Mouse (Mus musculus): ENCODE results near the gene Slc27a4. TPM values are rescaled to one million over a fixed set of nuclear protein-coding genes. Genes with fewer than 3 reads are reported as not detected.

Gene Slc27a4
- polyA plus RNA-seq, 1 experiment = 49.7 TPM

GRCm38 (mm10) chr2:29846061-29846853, 43.8 kb downstream of the Slc27a4 start:
- 33% methylated on average over 47 of the region's 47 CpGs for WGBS
- H3K27ac ChIP-seq (ENCODE audit: insufficient read depth, low read depth, low read length) = no peak overlapping the region
- peak; percentile 43 for DNase-seq
- H3K27me3 ChIP-seq (replicated peaks; ENCODE audit: control insufficient read depth, insufficient read depth, low read length) = no peaks in the 10 kb centered on the region
- H3K36me3 ChIP-seq (ENCODE audit: control insufficient read depth, insufficient read depth, low read length) = peaks cover 2% of the 10 kb centered on the region; the same call in 1 of the 2 replicates
- H3K4me1 ChIP-seq (ENCODE audit: control insufficient read depth, insufficient read depth, low read length) = no peaks in the 10 kb centered on the region
- H3K4me3 ChIP-seq (ENCODE audit: insufficient read depth, low read depth, low read length) = no peak overlapping the region
- TF ChIP-seq POLR2A (IDR thresholded peaks at IDR 0.05; ENCODE audit: low read depth, low read length) (no peak), CTCF (conservative IDR thresholded peaks at IDR 0.05; ENCODE audit: insufficient read depth, insufficient read length, low read depth, low read length) (no peak)

GRCm38 (mm10) chr2:29846911-29847310, 44.5 kb downstream of the Slc27a4 start:
- Histone ChIP-seq H3K27ac (ENCODE audit: insufficient read depth, low read depth, low read length) (no peak overlapping the region), H3K4me3 (ENCODE audit: insufficient read depth, low read depth, low read length) (no peak overlapping the region), H3K27me3 (replicated peaks; ENCODE audit: control insufficient read depth, insufficient read depth, low read length) (no peaks in the 10 kb centered on the region), H3K36me3 (ENCODE audit: control insufficient read depth, insufficient read depth, low read length) (peaks cover 2% of the 10 kb centered on the region; the same call in 1 of the 2 replicates), H3K4me1 (ENCODE audit: control insufficient read depth, insufficient read depth, low read length) (no peaks in the 10 kb centered on the region)
- DNase-seq = no peak
- WGBS = 60% methylated on average over 3 of the region's 3 CpGs
- TF ChIP-seq CTCF (conservative IDR thresholded peaks at IDR 0.05; ENCODE audit: insufficient read depth, insufficient read length, low read depth, low read length) = no peak
- TF ChIP-seq POLR2A (IDR thresholded peaks at IDR 0.05; ENCODE audit: low read depth, low read length) = no peak

GRCm38 (mm10) chr2:29849041-29849440, 46.6 kb downstream of the Slc27a4 start:
- DNase-seq = no peak
- Histone ChIP-seq H3K4me1 (ENCODE audit: control insufficient read depth, insufficient read depth, low read length) (no peaks in the 10 kb centered on the region), H3K27ac (ENCODE audit: insufficient read depth, low read depth, low read length) (no peak overlapping the region), H3K27me3 (replicated peaks; ENCODE audit: control insufficient read depth, insufficient read depth, low read length) (no peaks in the 10 kb centered on the region), H3K4me3 (ENCODE audit: insufficient read depth, low read depth, low read length) (no peak overlapping the region), H3K36me3 (ENCODE audit: control insufficient read depth, insufficient read depth, low read length) (no peaks in the 10 kb centered on the region)
- TF ChIP-seq POLR2A (IDR thresholded peaks at IDR 0.05; ENCODE audit: low read depth, low read length) (no peak), CTCF (conservative IDR thresholded peaks at IDR 0.05; ENCODE audit: insufficient read depth, insufficient read length, low read depth, low read length) (no peak)
- WGBS = 56% methylated on average over 8 of the region's 8 CpGs

GRCm38 (mm10) chr2:29849841-29850480, 47.5 kb downstream of the Slc27a4 start:
- Histone ChIP-seq H3K27me3 (replicated peaks; ENCODE audit: control insufficient read depth, insufficient read depth, low read length) (no peaks in the 10 kb centered on the region), H3K27ac (ENCODE audit: insufficient read depth, low read depth, low read length) (no peak overlapping the region), H3K36me3 (ENCODE audit: control insufficient read depth, insufficient read depth, low read length) (no peaks in the 10 kb centered on the region), H3K4me3 (ENCODE audit: insufficient read depth, low read depth, low read length) (no peak overlapping the region), H3K4me1 (ENCODE audit: control insufficient read depth, insufficient read depth, low read length) (no peaks in the 10 kb centered on the region)
- no peak for DNase-seq
- 52% methylated on average over 5 of the region's 5 CpGs for WGBS
- TF ChIP-seq POLR2A (IDR thresholded peaks at IDR 0.05; ENCODE audit: low read depth, low read length) (no peak), CTCF (conservative IDR thresholded peaks at IDR 0.05; ENCODE audit: insufficient read depth, insufficient read length, low read depth, low read length) (no peak)

GRCm38 (mm10) chr2:29852957-29853485, 50.6 kb downstream of the Slc27a4 start:
- DNase-seq = no peak
- Histone ChIP-seq H3K27me3 (replicated peaks; ENCODE audit: control insufficient read depth, insufficient read depth, low read length) (no peaks in the 10 kb centered on the region), H3K4me1 (ENCODE audit: control insufficient read depth, insufficient read depth, low read length) (no peaks in the 10 kb centered on the region), H3K36me3 (ENCODE audit: control insufficient read depth, insufficient read depth, low read length) (no peaks in the 10 kb centered on the region), H3K4me3 (ENCODE audit: insufficient read depth, low read depth, low read length) (no peak overlapping the region), H3K27ac (ENCODE audit: insufficient read depth, low read depth, low read length) (no peak overlapping the region)
- TF ChIP-seq POLR2A (IDR thresholded peaks at IDR 0.05; ENCODE audit: low read depth, low read length) = no peak
- 42% methylated on average over 4 of the region's 4 CpGs for WGBS

- Histone ChIP-seq H3K36me3 (ENCODE audit: control insufficient read depth, insufficient read depth, low read length) (no peaks in the 10 kb centered on the region), H3K4me1 (ENCODE audit: control insufficient read depth, insufficient read depth, low read length) (no peaks in the 10 kb centered on the region), H3K27ac (ENCODE audit: insufficient read depth, low read depth, low read length) (no peak overlapping the region), H3K27me3 (replicated peaks; ENCODE audit: control insufficient read depth, insufficient read depth, low read length) (no peaks in the 10 kb centered on the region), H3K4me3 (ENCODE audit: insufficient read depth, low read depth, low read length) (no peak overlapping the region)
- no peak for DNase-seq
- WGBS = 66% methylated on average over 5 of the region's 5 CpGs
- TF ChIP-seq CTCF (conservative IDR thresholded peaks at IDR 0.05; ENCODE audit: insufficient read depth, insufficient read length, low read depth, low read length) = no peak
- TF ChIP-seq POLR2A (IDR thresholded peaks at IDR 0.05; ENCODE audit: low read depth, low read length) = no peak
These were observed 51.3 kb downstream of the Slc27a4 start for GRCm38 (mm10) chr2:29853736-29854135.

- H3K36me3 ChIP-seq (ENCODE audit: control insufficient read depth, insufficient read depth, low read length) = no peaks in the 10 kb centered on the region
- no peak overlapping the region for H3K27ac ChIP-seq (ENCODE audit: insufficient read depth, low read depth, low read length)
- H3K27me3 ChIP-seq (replicated peaks; ENCODE audit: control insufficient read depth, insufficient read depth, low read length) = no peaks in the 10 kb centered on the region
- WGBS = 78% methylated on average over 10 of the region's 10 CpGs
- TF ChIP-seq POLR2A (IDR thresholded peaks at IDR 0.05; ENCODE audit: low read depth, low read length) = no peak
- no peak for TF ChIP-seq CTCF (conservative IDR thresholded peaks at IDR 0.05; ENCODE audit: insufficient read depth, insufficient read length, low read depth, low read length)
- H3K4me1 ChIP-seq (ENCODE audit: control insufficient read depth, insufficient read depth, low read length) = no peaks in the 10 kb centered on the region
- no peak overlapping the region for H3K4me3 ChIP-seq (ENCODE audit: insufficient read depth, low read depth, low read length)
- DNase-seq = no peak
These were observed 53.3 kb downstream of the Slc27a4 start for GRCm38 (mm10) chr2:29855585-29856210.

Data from kidney, adult 2 months (tissue).